Mouse (Mus musculus) urinary bladder, postnatal 10 days (tissue): ENCODE measurements at regions not wholly inside any gene's neighbourhood (a gene's known extent, or its start where the extent isn't known, plus 50 kb on each side); places are given as distances from the start of the nearest gene placed in this dataset.

Experiments
- DNase-seq: peaks from one replicate; pipeline ENCODE4 v3.0.0; 2022; ENCODE audit warnings: low spot score

GRCm38 (mm10) chr5:111789904-111790303 is 56.2 kb downstream of the Gm26897 start:
- DNase-seq: no peak

- DNase-seq: no peak
Observed at GRCm38 (mm10) chr5:111790527-111790926, 56.8 kb downstream of the Gm26897 start.

- no peak for DNase-seq
Observed at GRCm38 (mm10) chr5:111791089-111791561, 57.4 kb downstream of the Gm26897 start.

GRCm38 (mm10) chr5:111792746-111793145 is 59.0 kb downstream of the Gm26897 start:
- no peak for DNase-seq

- no peak for DNase-seq
Observed at GRCm38 (mm10) chr5:111793178-111793577, 59.5 kb downstream of the Gm26897 start.

GRCm38 (mm10) chr5:111796889-111797288 is 63.2 kb downstream of the Gm26897 start:
- DNase-seq: no peak

- DNase-seq: no peak
Observed at GRCm38 (mm10) chr5:111799700-111800311, 66.1 kb downstream of the Gm26897 start.

- DNase-seq: no peak
Observed at GRCm38 (mm10) chr5:111800511-111800910, 66.8 kb downstream of the Gm26897 start.

- DNase-seq: no peak
Observed at GRCm38 (mm10) chr5:111801051-111801450, 67.3 kb downstream of the Gm26897 start.

GRCm38 (mm10) chr5:111804542-111804941 is 70.8 kb downstream of the Gm26897 start:
- DNase-seq: no peak

- no peak for DNase-seq
Observed at GRCm38 (mm10) chr5:111805150-111805549, 71.4 kb downstream of the Gm26897 start.

GRCm38 (mm10) chr5:111805761-111806191 is 72.1 kb downstream of the Gm26897 start:
- DNase-seq: no peak

GRCm38 (mm10) chr5:111810079-111810808 is 76.5 kb downstream of the Gm26897 start:
- DNase-seq: no peak

- no peak for DNase-seq
Observed at GRCm38 (mm10) chr5:111812581-111812980, 78.9 kb downstream of the Gm26897 start.

- DNase-seq: no peak
Observed at GRCm38 (mm10) chr5:111813090-111813753, 79.5 kb downstream of the Gm26897 start.

GRCm38 (mm10) chr5:111814893-111815760 is 81.4 kb downstream of the Gm26897 start:
- DNase-seq: no peak

- DNase-seq: no peak
Observed at GRCm38 (mm10) chr5:111820963-111821362, 87.2 kb downstream of the Gm26897 start.

- no peak for DNase-seq
Observed at GRCm38 (mm10) chr5:111822882-111823281, 89.2 kb downstream of the Gm26897 start.

GRCm38 (mm10) chr5:111823420-111823819 is 89.7 kb downstream of the Gm26897 start:
- no peak for DNase-seq

- DNase-seq: no peak
Observed at GRCm38 (mm10) chr5:111823842-111824241, 90.1 kb downstream of the Gm26897 start.

- no peak for DNase-seq
Observed at GRCm38 (mm10) chr5:111824600-111825130, 90.9 kb downstream of the Gm26897 start.

GRCm38 (mm10) chr5:111829891-111830290 is 96.2 kb downstream of the Gm26897 start:
- no peak for DNase-seq
